Mouse (Mus musculus) neural tube, embryonic 14.5 days (tissue): ENCODE results near the gene Sccpdh. TPM values are rescaled to one million over a fixed set of nuclear protein-coding genes. Genes with fewer than 3 reads are reported as not detected.
"Not testable (repeated sequence)": the region's sequence is repeated elsewhere in the genome, so short reads cannot be mapped to it uniquely, and the experiment has no call there.

Experiments used
- ATAC-seq: fragments of 200-750 bp; cut with Nextera tagmentation; 2 replicates; pipeline ENCODE4 v1.8.0; 2017; ENCODE audit warnings: low read depth, mild to moderate bottlenecking, moderate TSS enrichment, moderate library complexity
- H3K27ac ChIP-seq: fragments of 300-500 bp; sonication (generic); 2 replicates; pipeline ENCODE4 v1.5.1; 2014; ENCODE audit warnings: low read depth, mild to moderate bottlenecking, control low read depth, low read length, moderate library complexity, mixed read lengths
- H3K27me3 ChIP-seq: fragments of 300-500 bp; sonication (generic); 2 replicates; pipeline ENCODE4 v1.6.1; 2014; ENCODE audit warnings: low read length; ENCODE audit not compliant: control insufficient read depth, insufficient read depth
- H3K36me3 ChIP-seq: fragments of 300-500 bp; sonication (generic); 2 replicates; pipeline ENCODE4 v1.6.1; 2014; ENCODE audit warnings: low read length, mixed read lengths; ENCODE audit not compliant: control insufficient read depth, insufficient read depth
- H3K4me1 ChIP-seq: fragments of 300-500 bp; sonication (generic); 2 replicates; pipeline ENCODE4 v1.6.1; 2014; ENCODE audit warnings: low read length; ENCODE audit not compliant: control insufficient read depth, insufficient read depth
- H3K4me2 ChIP-seq: fragments of 300-500 bp; sonication (generic); 2 replicates; pipeline ENCODE4 v1.6.1; 2014; ENCODE audit warnings: mild to moderate bottlenecking, low read depth, low read length, control low read depth
- H3K4me3 ChIP-seq: fragments of 300-500 bp; sonication (generic); 2 replicates; pipeline ENCODE4 v1.5.1; 2014; ENCODE audit warnings: low read depth, low read length, control low read depth, mixed read lengths
- H3K9ac ChIP-seq: fragments of 300-500 bp; sonication (generic); replicated peaks from 2 replicates; pipeline ENCODE4 v1.6.1; 2014; ENCODE audit warnings: low read depth, mild to moderate bottlenecking, control low read depth, low read length, mixed read lengths
- H3K9me3 ChIP-seq: fragments of 300-500 bp; sonication (generic); 2 replicates; pipeline ENCODE4 v1.6.1; 2016; ENCODE audit warnings: low read length; ENCODE audit not compliant: control insufficient read depth
- WGBS: fragments of 180-500 bp; shearing (Covaris S2); extraction: QIAGEN DNeasy Blood & Tissue Kit; methylation state at CpG from one replicate; pipeline ENCODE4 v1.1.7; 2014; 5-methylcytosine and 5-hydroxymethylcytosine counted together
- polyA plus RNA-seq: library from polyadenylated mRNA; unstranded; fragments of >200 nt; fragmentation: Nextera tagmentation; extraction: Ambion mirVana; gene quantifications from 2 replicates; pipeline ENCODE4 v1.2.1, GENCODE M21; 2014

Sccpdh gene
- polyA plus RNA-seq, 1 experiment from 2014 or later: 186 TPM

DNA sequence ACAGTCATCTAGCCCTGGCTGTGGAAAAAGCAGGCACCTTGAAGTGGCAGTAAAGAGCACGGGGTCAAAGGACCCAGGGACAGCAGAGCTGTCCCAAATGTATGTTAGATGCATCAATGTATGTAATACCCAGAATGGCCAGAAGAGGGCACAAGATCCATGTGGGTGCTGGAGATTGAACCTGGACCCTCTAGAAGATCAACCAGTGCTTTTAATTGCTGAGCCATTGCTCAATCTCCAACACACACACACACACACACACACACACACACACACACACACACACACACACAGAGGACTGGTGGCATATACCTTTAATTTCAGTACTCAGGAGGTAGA is 34.6 kb upstream of the Sccpdh start:
- Histone ChIP-seq H3K9me3 (no peaks in the 10 kb centered on the region), H3K4me2 (no peak overlapping the region), H3K27ac (no peak overlapping the region), H3K27me3 (no peaks in the 10 kb centered on the region), H3K36me3 (no peaks in the 10 kb centered on the region), H3K4me3 (no peak overlapping the region), H3K9ac (no peak overlapping the region), H3K4me1 (no peaks in the 10 kb centered on the region)
- ATAC-seq: no peak
- 17% methylated on average over 1 of the region's 1 CpGs for WGBS

DNA sequence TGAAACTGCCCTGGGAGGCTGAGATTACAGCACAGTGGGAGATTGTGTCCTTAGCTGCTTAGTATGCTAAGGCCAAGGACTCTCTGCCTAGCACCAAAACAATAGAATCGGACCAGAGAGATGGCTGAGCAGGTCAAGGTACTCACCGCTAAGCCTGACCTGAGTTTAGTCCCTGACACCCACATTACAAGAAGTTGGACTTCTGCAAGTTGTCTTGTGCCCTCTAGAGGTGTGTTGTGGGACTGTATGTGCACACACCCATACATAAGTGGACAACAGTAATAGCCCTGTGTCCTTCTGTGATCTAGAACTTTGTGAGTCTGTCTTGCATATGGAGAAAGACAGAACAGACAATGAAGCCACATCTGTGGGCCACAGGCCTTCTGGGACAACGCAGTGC is 33.9 kb upstream of the Sccpdh start:
- no peak for ATAC-seq
- 91% methylated on average over 3 of the region's 3 CpGs for WGBS
- Histone ChIP-seq H3K27me3 (no peaks in the 10 kb centered on the region), H3K9me3 (no peaks in the 10 kb centered on the region), H3K9ac (no peak overlapping the region), H3K36me3 (no peaks in the 10 kb centered on the region), H3K4me3 (no peak overlapping the region), H3K27ac (no peak overlapping the region), H3K4me1 (no peaks in the 10 kb centered on the region), H3K4me2 (no peak overlapping the region)

DNA sequence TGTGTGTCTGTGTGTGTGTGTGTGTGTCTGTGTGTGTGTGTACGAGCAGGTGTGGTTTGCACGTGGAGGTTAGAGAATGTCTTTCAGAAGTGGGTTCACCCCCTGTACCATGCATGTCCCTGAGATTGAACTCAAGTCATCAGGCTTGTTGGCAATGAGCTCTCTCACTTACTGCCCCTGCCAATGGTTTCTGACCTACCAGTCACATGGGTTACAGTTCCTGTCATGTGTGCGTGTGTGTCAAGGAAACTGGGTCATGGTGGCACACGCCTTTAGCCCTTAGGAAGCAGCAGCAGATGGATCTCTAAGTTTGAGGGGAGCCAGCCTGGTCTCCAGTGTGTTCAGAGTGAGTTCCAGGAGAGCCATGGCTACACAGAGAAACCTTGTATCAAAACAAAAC is 25.3 kb upstream of the Sccpdh start:
- H3K4me2 ChIP-seq: no peak overlapping the region
- no peak for ATAC-seq
- 94% methylated on average over 4 of the region's 4 CpGs for WGBS
- H3K9ac ChIP-seq: no peak overlapping the region
- no peak overlapping the region for H3K27ac ChIP-seq
- no peaks in the 10 kb centered on the region for H3K36me3 ChIP-seq
- no peaks in the 10 kb centered on the region for H3K27me3 ChIP-seq
- H3K4me1 ChIP-seq: no peaks in the 10 kb centered on the region
- H3K9me3 ChIP-seq: no peaks in the 10 kb centered on the region
- H3K4me3 ChIP-seq: no peak overlapping the region

DNA sequence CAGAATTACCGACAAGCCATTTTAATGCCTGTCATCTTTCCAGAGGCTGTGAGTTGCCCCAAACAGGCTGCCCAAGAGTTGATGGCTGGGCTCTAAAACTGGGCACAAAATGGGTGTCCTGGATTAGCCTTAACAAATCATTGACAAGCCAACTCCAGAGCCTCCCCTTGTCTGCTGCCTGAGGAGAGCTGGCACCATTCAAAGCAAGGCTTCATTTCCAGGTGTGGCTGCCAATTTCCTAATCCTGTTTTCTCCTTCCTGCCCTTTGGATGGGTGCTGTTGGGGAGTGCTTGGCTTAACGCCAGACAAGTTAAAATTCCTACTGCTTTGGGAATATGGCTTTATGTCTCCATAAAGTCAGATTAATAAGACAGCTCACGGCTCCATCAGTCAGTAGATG is 23.9 kb upstream of the Sccpdh start:
- Histone ChIP-seq H3K36me3 (no peaks in the 10 kb centered on the region), H3K27me3 (no peaks in the 10 kb centered on the region), H3K9ac (no peak overlapping the region), H3K4me2 (no peak overlapping the region), H3K4me1 (no peaks in the 10 kb centered on the region), H3K4me3 (no peak overlapping the region), H3K9me3 (no peaks in the 10 kb centered on the region), H3K27ac (no peak overlapping the region)
- no peak for ATAC-seq
- WGBS: 62% methylated on average over 3 of the region's 3 CpGs

DNA sequence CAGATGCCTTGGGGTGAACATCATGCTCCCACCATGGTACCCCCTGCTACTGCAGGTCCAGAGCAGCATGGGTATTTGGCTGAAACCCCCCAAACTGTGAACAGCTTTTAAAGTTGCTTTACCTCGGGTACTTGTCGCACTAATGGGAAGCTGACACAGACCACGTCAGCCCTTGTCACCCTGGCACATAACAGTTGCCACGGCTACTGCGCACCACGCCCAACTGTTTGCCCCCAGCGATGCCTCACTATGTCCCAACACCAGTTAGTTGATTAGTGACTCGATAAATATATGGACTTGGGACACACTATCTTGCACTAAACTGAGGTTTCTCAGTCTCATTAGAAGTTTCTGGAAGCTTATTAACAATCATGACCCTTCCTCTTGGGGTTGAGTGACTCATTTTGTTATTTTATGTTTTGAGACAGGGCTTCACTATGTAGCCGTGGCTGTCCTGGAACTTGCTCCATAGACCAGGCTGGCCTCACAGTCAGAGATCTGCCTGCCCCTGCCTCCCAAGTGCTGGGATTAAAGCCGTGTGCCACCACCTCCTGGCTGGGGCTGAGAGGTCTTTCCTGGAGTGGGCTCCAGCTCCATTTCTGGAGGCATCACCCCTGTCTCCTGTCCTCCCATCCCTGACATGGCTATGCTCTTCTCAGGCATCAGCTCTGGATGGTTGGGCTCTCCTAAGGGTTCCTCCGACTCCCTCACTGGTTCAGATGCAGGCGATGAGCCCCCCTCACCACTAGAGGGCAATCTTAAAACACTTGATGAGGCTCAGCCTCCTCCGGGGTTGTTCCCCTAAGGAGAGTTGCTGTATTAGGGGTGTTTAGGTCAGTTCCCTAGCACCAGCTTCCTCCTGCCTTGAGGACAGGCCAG is 22.7 kb upstream of the Sccpdh start:
- WGBS: 62% methylated on average over 13 of the region's 13 CpGs
- Histone ChIP-seq H3K4me1 (no peaks in the 10 kb centered on the region), H3K36me3 (no peaks in the 10 kb centered on the region), H3K9me3 (no peaks in the 10 kb centered on the region), H3K27me3 (no peaks in the 10 kb centered on the region), H3K27ac (no peak overlapping the region), H3K4me2 (peak overlapping the region; percentile 7; the same call in 1 of the 2 replicates), H3K4me3 (no peak overlapping the region), H3K9ac (no peak overlapping the region)
- peak; percentile 72 for ATAC-seq

DNA sequence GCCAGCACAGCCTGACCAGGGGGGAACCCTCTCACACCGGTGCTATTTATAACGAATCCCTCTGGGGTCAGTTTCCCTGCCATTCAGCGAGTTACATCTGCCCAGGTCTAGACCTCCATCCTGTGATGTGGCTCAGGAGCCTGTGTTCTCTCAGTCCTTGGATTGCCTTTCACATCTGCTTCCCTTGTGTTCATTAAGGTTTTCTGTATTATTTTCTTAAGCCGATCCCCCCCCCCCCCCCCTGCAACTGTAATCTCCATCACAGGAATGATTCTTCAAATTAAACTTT is 22.1 kb upstream of the Sccpdh start:
- Histone ChIP-seq H3K9ac (no peak overlapping the region), H3K36me3 (no peaks in the 10 kb centered on the region), H3K27ac (no peak overlapping the region), H3K9me3 (no peaks in the 10 kb centered on the region), H3K27me3 (no peaks in the 10 kb centered on the region), H3K4me1 (no peaks in the 10 kb centered on the region), H3K4me2 (peak overlapping the region; percentile 7; the same call in 1 of the 2 replicates), H3K4me3 (no peak overlapping the region)
- ATAC-seq: no peak
- 19% methylated on average over 4 of the region's 4 CpGs for WGBS

DNA sequence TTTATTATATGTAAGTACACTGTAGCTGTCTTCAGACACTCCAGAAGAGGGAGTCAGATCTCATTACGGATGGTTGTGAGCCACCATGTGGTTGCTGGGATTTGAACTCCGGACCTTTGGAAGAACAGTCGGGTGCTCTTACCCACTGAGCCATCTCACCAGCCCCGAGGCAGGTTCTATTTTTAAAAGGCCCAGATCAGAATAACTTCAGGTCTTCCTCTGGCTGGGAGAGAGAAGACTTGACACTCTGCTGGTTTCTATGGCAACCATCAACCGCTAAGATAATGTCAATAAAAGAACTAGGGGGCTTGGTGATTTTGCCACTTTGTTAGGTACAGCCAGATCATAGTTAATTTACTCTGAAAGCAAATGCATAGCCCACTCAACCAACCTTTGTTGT is 19.3 kb upstream of the Sccpdh start:
- H3K27ac ChIP-seq, H3K4me3 ChIP-seq, H3K9ac ChIP-seq, H3K9me3 ChIP-seq, H3K4me2 ChIP-seq, H3K27me3 ChIP-seq, H3K4me1 ChIP-seq, H3K36me3 ChIP-seq, ATAC-seq: not testable (repeated sequence)
- 66% methylated on average over 4 of the region's 5 CpGs for WGBS

DNA sequence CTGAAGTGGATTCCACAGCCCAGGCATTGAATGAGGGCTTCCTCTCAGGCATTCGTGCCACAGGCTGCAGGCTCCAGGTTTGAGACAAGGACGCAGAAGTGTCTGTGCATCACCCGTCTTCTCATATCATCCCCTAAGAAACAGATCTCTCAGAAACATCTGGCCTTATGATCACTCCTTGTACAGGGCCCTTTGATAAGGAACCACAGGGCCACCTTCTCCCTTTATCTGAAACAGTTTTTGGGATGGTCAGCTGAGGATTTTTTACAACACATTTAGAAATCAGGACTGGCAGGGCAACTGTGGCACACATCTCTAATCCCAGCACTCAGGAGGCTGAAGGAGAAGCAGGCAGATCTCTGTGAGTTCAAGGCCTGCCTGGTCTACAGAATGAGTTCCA is 18.7 kb upstream of the Sccpdh start:
- 84% methylated on average over 3 of the region's 3 CpGs for WGBS
- no peaks in the 10 kb centered on the region for H3K4me1 ChIP-seq
- no peak overlapping the region for H3K4me2 ChIP-seq
- no peak overlapping the region for H3K27ac ChIP-seq
- H3K36me3 ChIP-seq: no peaks in the 10 kb centered on the region
- no peaks in the 10 kb centered on the region for H3K9me3 ChIP-seq
- H3K9ac ChIP-seq: no peak overlapping the region
- no peaks in the 10 kb centered on the region for H3K27me3 ChIP-seq
- H3K4me3 ChIP-seq: no peak overlapping the region
- no peak for ATAC-seq

DNA sequence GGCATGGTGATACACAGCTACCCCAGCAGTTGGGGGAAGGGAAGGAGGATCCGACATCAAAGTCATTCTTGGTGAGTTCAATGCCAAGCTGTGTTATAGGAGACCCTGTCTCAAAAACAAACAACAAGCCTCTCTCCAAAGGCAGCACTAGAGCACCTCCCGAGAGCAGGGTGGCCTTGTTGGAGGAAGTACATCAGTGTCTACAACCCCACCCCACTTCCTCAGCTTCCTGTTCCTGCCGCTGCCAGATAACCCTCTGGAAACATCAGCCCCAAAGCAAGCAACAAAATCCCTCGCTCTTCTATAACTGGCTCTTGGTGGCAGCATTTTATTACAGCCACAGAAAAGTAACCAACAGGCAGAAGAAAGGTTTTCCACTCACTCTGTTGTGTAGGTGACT is 17.7 kb upstream of the Sccpdh start:
- Histone ChIP-seq H3K4me3 (no peak overlapping the region), H3K27ac (no peak overlapping the region), H3K27me3 (no peaks in the 10 kb centered on the region), H3K9me3 (no peaks in the 10 kb centered on the region), H3K9ac (no peak overlapping the region), H3K4me2 (no peak overlapping the region), H3K36me3 (no peaks in the 10 kb centered on the region), H3K4me1 (no peaks in the 10 kb centered on the region)
- 74% methylated on average over 4 of the region's 4 CpGs for WGBS
- no peak for ATAC-seq
